Mouse (Mus musculus) lung, adult 2 months (tissue): Measurements from ENCODE around the gene Krtap11-1. TPM values are rescaled to one million over a fixed set of nuclear protein-coding genes. Genes with fewer than 3 reads are reported as not detected.

ENCODE experiments used
- DNase-seq: peaks from one replicate; pipeline ENCODE4 v3.0.0; 2022
- H3K4me1 ChIP-seq: fragments of 200-500 bp; 2 replicates; pipeline ENCODE4 v1.6.1; 2011; ENCODE audit warnings: low read length; ENCODE audit not compliant: control insufficient read depth, insufficient read depth
- H3K4me3 ChIP-seq: fragments of 200-500 bp; replicated peaks from 2 replicates; pipeline ENCODE3; 2011; ENCODE audit warnings: low read depth, mild to moderate bottlenecking, control low read depth, low read length; ENCODE audit errors: extremely low read depth
- CTCF ChIP-seq: fragments of 200-500 bp; IDR thresholded peaks from 2 replicates; pipeline ENCODE4 v1.5.1; 2011; ENCODE audit warnings: mild to moderate bottlenecking, low read length, control low read depth; ENCODE audit not compliant: insufficient read depth
- POLR2A ChIP-seq: fragments of 200-500 bp; IDR thresholded peaks from 2 replicates; pipeline ENCODE4 v1.6.1; 2011; ENCODE audit warnings: low read depth, mild to moderate bottlenecking, control low read depth, low read length, borderline replicate concordance; ENCODE audit errors: extremely low read depth
- WGBS: fragments of 180-500 bp; shearing (Covaris S2); methylation state at CpG from one replicate; pipeline ENCODE4 v1.1.7; 2018; 5-methylcytosine and 5-hydroxymethylcytosine counted together
- polyA plus RNA-seq: library from polyadenylated mRNA; depleted of rRNA; stranded (reverse); fragments of >200 nt; gene quantifications from 2 replicates; pipeline ENCODE4 v1.2.3, GENCODE M21; 2012; rRNA removed

Krtap11-1 gene
- not detected in 2 replicates for polyA plus RNA-seq

GRCm38 (mm10) chr16:89571083-89571482, at the start of gene Krtap11-1:
Gene Krtap11-1 (minus strand): TSS chr16:89571183.
- no peak for DNase-seq
- no peak for TF ChIP-seq CTCF
- no peak for TF ChIP-seq POLR2A
- WGBS = 83% methylated on average over 5 of the region's 5 CpGs
- Histone ChIP-seq H3K4me1 (no peaks in the 10 kb centered on the region), H3K4me3 (no peak within 1 kb of the TSS)

- H3K4me3 ChIP-seq = no peak overlapping the region
- TF ChIP-seq CTCF (no peak), POLR2A (no peak)
- 86% methylated on average over 7 of the region's 7 CpGs for WGBS
- no peaks in the 10 kb centered on the region for H3K4me1 ChIP-seq
- no peak for DNase-seq
Observed at GRCm38 (mm10) chr16:89618190-89618589, 47.2 kb upstream of the Krtap11-1 start.

DNA sequence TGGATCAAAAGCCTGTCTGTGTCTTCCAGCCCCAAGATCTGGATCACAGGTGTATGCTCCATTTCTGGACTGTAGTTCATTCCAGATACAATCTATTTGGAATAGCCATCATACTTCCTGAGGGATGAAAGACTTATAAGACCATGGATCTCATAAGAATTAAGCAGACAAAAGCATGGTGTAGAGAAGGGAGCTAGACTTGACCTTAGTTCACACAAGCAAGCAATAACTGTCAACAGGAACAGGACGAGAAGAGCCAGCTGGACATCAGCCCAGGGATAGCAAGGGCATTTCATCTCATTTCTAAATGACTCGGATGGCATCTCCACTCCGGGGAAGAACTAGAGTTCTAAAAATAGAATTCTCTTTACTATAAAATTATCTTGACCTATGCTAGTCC, 46.3 kb upstream of the Krtap11-1 start:
- no peak for DNase-seq
- no peak for TF ChIP-seq CTCF
- TF ChIP-seq POLR2A = no peak
- H3K4me1 ChIP-seq = no peaks in the 10 kb centered on the region
- WGBS = 24% methylated on average over 3 of the region's 3 CpGs
- no peak overlapping the region for H3K4me3 ChIP-seq

DNA sequence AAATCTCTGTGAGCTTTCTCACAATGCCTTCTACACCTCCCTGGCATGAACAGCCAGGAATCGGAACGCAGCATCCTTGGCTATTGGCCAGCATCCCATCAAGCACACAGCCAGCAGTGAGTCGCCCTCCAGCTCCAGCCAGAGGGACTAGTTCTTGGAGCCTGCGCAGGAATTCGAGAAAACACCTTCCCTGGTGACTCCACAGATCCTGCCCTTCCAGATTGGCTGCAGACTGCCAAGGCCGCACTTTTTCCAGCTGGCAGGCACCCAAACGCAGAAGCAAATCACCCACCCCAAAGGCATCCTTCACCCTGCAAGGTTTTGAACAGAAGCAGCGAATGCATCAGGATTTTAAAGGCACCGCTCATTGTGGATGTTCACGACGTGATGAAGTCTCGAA, 42.7 kb upstream of the Krtap11-1 start:
- DNase-seq = no peak
- no peaks in the 10 kb centered on the region for H3K4me1 ChIP-seq
- WGBS = 73% methylated on average over 12 of the region's 12 CpGs
- TF ChIP-seq CTCF = no peak
- H3K4me3 ChIP-seq = no peak overlapping the region

GRCm38 (mm10) chr16:89608791-89609185, 37.8 kb upstream of the Krtap11-1 start:
- no peak for TF ChIP-seq CTCF
- Histone ChIP-seq H3K4me3 (no peak overlapping the region), H3K4me1 (no peaks in the 10 kb centered on the region)
- no peak for DNase-seq
- WGBS = 67% methylated on average over 4 of the region's 4 CpGs

DNA sequence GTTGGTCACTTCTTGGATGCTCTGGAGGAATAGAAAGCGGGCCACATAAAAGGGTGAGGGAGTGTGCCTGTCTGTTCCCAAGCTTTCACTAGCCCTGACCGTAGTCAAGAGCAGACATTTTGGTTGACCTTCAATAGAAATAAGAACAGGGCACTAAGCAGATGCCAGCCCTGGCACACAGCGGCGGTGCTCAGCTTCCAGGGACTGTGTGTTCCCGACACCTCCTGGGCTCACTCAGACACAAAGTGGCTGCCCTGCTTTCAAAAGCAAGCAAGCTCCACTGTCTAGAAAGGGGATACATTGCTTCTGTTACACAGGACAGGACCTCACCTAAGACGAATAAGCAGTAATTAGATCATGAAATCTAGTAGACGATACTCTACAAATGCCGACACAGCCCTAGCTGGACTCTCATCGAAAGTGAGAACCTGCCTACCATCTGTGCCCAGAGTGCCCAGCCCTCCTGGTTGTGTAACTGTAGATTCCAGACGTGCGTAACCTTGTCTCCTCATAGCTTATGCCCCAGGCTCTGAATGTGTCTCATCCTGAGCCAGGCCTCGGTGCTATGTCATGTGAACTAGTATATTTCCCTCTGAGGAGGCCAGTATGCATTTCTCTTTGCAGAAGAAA, 37.3 kb upstream of the Krtap11-1 start:
- TF ChIP-seq CTCF (no peak), POLR2A (no peak)
- H3K4me3 ChIP-seq = no peak overlapping the region
- 89% methylated on average over 12 of the region's 12 CpGs for WGBS
- no peaks in the 10 kb centered on the region for H3K4me1 ChIP-seq
- DNase-seq = no peak

DNA sequence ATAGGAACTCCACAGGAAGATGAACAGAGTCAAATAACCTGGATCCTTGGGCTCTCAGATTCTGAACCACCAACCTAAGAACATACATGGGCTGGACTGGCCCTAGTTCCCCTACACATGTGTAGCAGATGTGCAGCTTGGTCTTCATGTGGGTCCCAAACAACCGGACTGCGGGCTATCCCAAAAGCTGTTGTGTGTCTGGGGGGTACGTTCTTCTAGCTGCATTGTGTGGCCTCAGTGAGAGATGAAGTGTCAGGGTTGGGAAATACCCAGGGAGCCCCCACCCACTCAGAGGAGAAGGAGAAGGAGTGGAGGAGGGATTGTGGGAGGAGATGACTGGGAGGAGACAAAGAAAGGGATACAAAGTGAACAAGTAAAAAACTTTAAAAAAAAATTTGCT, 36.0 kb upstream of the Krtap11-1 start:
- WGBS = 76% methylated on average over 3 of the region's 3 CpGs
- no peak for DNase-seq
- H3K4me1 ChIP-seq = no peaks in the 10 kb centered on the region
- TF ChIP-seq POLR2A (no peak), CTCF (no peak)
- H3K4me3 ChIP-seq = no peak overlapping the region

DNA sequence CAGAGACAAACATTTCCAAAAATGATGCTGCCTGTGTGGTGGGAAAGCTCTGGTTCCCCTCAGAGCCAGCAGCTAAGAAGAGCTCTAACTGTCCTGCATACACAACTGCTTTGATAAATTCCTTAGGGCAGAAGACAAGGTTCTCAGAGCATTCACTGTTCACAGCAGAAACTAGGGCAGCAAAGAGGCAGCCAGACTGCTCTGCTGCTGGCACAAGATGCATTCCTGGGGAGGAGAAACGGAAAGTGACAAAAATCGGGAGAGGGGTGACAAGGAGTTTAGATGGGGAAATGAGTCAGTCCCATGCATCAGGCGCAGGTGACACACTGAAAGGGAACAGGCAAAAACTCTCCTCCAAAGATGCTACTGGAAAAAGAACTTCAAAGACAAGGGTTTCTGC, 16.2 kb upstream of the Krtap11-1 start:
- TF ChIP-seq CTCF (no peak), POLR2A (no peak)
- WGBS = 57% methylated on average over 3 of the region's 3 CpGs
- DNase-seq = no peak
- H3K4me1 ChIP-seq = no peaks in the 10 kb centered on the region
- no peak overlapping the region for H3K4me3 ChIP-seq

GRCm38 (mm10) chr16:89585604-89586508, 14.9 kb upstream of the Krtap11-1 start:
- Histone ChIP-seq H3K4me1 (no peaks in the 10 kb centered on the region), H3K4me3 (no peak overlapping the region)
- no peak for DNase-seq
- TF ChIP-seq POLR2A (no peak), CTCF (no peak)
- 57% methylated on average over 9 of the region's 9 CpGs for WGBS

DNA sequence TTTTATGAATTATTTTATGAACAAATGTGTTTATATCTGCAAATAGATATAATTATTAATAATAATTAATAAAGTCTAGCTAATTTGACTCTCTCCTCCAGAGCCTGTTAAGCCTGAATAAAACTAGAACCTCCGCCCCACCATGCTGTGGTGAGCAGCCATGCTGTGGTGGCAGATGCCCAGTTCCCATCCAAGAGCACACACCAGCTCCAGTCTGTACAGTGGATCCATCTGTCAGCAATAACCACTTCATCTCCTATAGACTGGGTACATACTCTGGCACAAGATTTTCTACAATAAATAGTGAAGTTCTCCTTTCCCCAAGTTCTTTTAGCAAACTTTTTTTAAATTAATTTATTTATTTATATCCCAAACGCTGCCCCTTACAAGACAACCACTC, 10.7 kb upstream of the Krtap11-1 start:
- Histone ChIP-seq H3K4me3 (no peak overlapping the region), H3K4me1 (no peaks in the 10 kb centered on the region)
- TF ChIP-seq POLR2A (no peak), CTCF (no peak)
- no peak for DNase-seq
- WGBS = 92% methylated on average over 2 of the region's 2 CpGs
